Mouse (Mus musculus) hindbrain, embryonic 14.5 days (tissue): ENCODE measurements around the gene Chodl. TPM values are rescaled to one million over a fixed set of nuclear protein-coding genes. Genes with fewer than 3 reads are reported as not detected.

Experiments
- ATAC-seq: fragments of 200-750 bp; cut with Nextera tagmentation; 2 replicates; pipeline ENCODE4 v1.8.0; 2017; ENCODE audit warnings: moderate number of reproducible peaks, mild to moderate bottlenecking, moderate TSS enrichment, moderate library complexity; ENCODE audit not compliant: low FRiP score
- DNase-seq: peaks from one replicate; pipeline ENCODE4 v3.0.0-alpha.2; 2015; ENCODE audit warnings: low spot score
- H3K27ac ChIP-seq: fragments of 300-500 bp; sonication (generic); 2 replicates; pipeline ENCODE4 v1.5.1; 2014; ENCODE audit warnings: mild to moderate bottlenecking, moderate library complexity
- H3K27me3 ChIP-seq: fragments of 300-500 bp; sonication (generic); 2 replicates; pipeline ENCODE4 v1.6.1; 2014; ENCODE audit warnings: mild to moderate bottlenecking, low read length, mixed read lengths; ENCODE audit not compliant: control insufficient read depth, insufficient read depth
- H3K36me3 ChIP-seq: fragments of 300-500 bp; sonication (generic); replicated peaks from 2 replicates; pipeline ENCODE4 v1.6.1; 2014; ENCODE audit not compliant: control insufficient read depth, insufficient read depth
- H3K4me1 ChIP-seq: fragments of 300-500 bp; sonication (generic); replicated peaks from 2 replicates; pipeline ENCODE4 v1.6.1; 2014; ENCODE audit warnings: antibody characterized with exemption, low read length, mixed read lengths; ENCODE audit not compliant: control insufficient read depth, insufficient read depth
- H3K4me2 ChIP-seq: fragments of 300-500 bp; sonication (generic); replicated peaks from 2 replicates; pipeline ENCODE4 v1.6.1; 2014; ENCODE audit warnings: mild to moderate bottlenecking, moderate library complexity
- H3K4me3 ChIP-seq: fragments of 300-500 bp; sonication (generic); replicated peaks from 2 replicates; pipeline ENCODE4 v1.5.1; 2014; ENCODE audit warnings: mild to moderate bottlenecking, low read length
- H3K9ac ChIP-seq: fragments of 300-500 bp; sonication (generic); 2 replicates; pipeline ENCODE4 v1.6.1; 2014
- H3K9me3 ChIP-seq: fragments of 300-500 bp; sonication (generic); 2 replicates; pipeline ENCODE4 v1.6.1; 2016; ENCODE audit warnings: low read length; ENCODE audit not compliant: control insufficient read depth
- WGBS: fragments of 180-500 bp; shearing (Covaris S2); extraction: QIAGEN DNeasy Blood & Tissue Kit; methylation state at CpG from one replicate; pipeline ENCODE4 v1.1.7; 2014; 5-methylcytosine and 5-hydroxymethylcytosine counted together
- polyA plus RNA-seq: library from polyadenylated mRNA; unstranded; fragments of >200 nt; fragmentation: Nextera tagmentation; extraction: Ambion mirVana; gene quantifications from 2 replicates; pipeline ENCODE4 v1.2.1, GENCODE M21; 2014

Gene Chodl
- polyA plus RNA-seq, 1 experiment from 2014 or later = 31.8 TPM

- Histone ChIP-seq H3K36me3 (no peaks in the 10 kb centered on the region), H3K9me3 (no peaks in the 10 kb centered on the region), H3K27me3 (no peaks in the 10 kb centered on the region), H3K27ac (no peak overlapping the region), H3K9ac (no peak overlapping the region), H3K4me2 (no peak overlapping the region), H3K4me3 (no peak overlapping the region), H3K4me1 (no peaks in the 10 kb centered on the region)
- 69% methylated on average over 8 of the region's 8 CpGs for WGBS
- ATAC-seq = no peak
- no peak for DNase-seq
Measured at GRCm38 (mm10) chr16:78976384-78976783, 45.6 kb downstream of the Chodl start.

Other genes starting within 250 kb of the Chodl start
- 0.04 TPM in 1 of 2 replicates, not detected in the other for gene Tmprss15, start 160.1 kb downstream of the Chodl start, polyA plus RNA-seq